Mouse (Mus musculus): ENCODE measurements around the gene Klhl33. TPM values are rescaled to one million over a fixed set of nuclear protein-coding genes. Genes with fewer than 3 reads are reported as not detected.

Klhl33 gene
- under 1 TPM; 0.02 to 0.21 TPM for polyA plus RNA-seq (2017; shearing (Covaris generic))

GRCm38 (mm10) chr14:50897374-50897765, at the start of gene Klhl33:
Gene Klhl33, minus strand, starts transcription at chr14:50897507.

GRCm38 (mm10) chr14:50943932-50944667, 46.8 kb upstream of the Klhl33 start, which contains the start of gene Gm49342:
Gene Gm49342, plus strand, starts transcription at chr14:50944517.

DNA sequence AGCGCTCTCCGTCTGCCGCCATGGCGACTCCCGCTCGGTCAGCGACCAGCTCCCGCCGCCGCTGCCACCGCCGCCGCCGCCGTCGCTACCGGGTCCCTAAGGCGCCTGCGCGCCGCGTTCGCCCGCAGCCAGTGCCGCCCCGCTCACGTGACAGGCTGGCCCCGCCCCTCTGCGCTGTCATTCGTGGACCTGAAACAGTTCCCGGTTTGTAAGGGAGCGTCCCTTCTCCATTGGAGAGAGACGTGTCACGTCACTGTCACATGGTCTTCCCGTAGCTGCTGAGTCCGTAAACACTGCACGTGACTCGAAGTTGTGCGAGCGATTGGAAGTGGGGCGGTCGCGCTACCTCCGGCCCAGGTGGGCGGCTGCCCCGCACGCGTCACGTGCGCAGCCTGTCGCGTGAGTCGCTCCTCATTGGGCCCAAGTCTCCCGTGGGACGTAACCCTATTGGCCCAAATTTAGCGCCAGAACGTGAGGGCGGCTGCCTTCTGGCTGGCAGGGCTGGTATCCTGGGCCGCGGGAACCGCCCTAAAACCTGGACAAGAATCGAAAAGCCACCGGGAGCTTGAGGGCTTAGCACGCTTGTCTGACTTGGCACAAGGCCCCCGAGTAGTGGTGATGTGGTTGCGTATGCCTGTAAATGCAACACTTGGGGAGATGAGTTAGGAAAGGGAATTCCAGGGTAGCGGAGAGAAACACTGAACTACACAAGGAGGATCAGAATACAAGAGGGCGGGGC, 33.6 kb upstream of the Klhl33 start, which contains the start of the genes Pip4p1 and Pnp:
TSS of gene Pip4p1 (minus strand) at position 103 of the 739 bp plus-strand sequence.
TSS of gene Pnp (plus strand) at position 329 of the 739 bp plus-strand sequence.

DNA sequence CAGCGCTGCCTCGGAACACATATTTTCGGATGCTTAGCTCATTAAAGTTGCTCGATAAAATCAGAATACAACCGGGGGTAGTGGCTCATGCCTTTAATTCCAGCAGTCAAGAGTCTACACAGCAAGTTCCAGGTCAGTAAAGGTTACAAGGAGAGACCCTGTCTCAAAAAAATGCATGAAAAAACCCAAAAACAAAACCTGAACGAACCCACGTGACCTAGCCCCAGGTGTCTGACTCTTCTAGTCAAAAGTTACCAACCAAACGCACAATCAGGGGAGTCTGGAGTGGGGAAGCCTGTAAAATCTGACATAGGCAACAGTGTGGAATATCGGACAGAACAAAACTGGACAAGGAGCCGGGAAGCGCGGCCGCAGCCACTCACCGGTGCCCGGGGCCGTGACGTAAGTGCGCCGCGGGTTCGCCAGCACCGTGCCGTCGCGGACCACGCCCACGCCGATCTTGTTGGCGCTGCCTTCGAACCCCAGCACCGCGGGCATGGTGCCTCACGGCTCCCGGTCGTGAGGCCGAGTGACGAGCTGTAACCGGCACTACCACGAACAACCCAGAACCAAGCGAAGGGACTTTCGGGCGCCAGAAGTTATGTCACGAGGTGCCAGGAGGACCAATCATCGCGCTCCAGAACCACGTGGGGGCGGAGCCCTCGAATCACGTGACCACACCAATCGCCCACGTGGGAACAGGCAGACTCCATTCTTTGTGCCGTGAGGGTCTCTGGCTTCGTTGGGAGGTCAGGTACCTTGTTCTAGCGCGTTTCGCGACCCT, 27.2 kb upstream of the Klhl33 start, which contains the start of the genes Osgep and Apex1:
TSS of gene Osgep (minus strand) at position 613 of the 784 bp plus-strand sequence.
TSS of gene Apex1 (plus strand) at position 688 of the 784 bp plus-strand sequence.

GRCm38 (mm10) chr14:50869889-50870804, 27.2 kb downstream of the Klhl33 start, which contains the start of gene Tep1:
Gene Tep1, minus strand, starts transcription at chr14:50870560.

Other genes with a start within 250 kb of the Klhl33 start
- gene Olfr747, start 204.3 kb downstream of the Klhl33 start, polyA plus RNA-seq (2017; shearing (Covaris generic)) = not detected
- under 1 TPM in 1 of 2 experiments, not detected in 1; 0.36 TPM for gene Olfr748, start 190.1 kb downstream of the Klhl33 start, polyA plus RNA-seq (2017; shearing (Covaris generic))
- gene Olfr749, start 152.4 kb downstream of the Klhl33 start, polyA plus RNA-seq (2017; shearing (Covaris generic)) = not detected
- 100 to 1,000 TPM; 103 to 104 TPM for gene Ttc5, start 112.0 kb downstream of the Klhl33 start, polyA plus RNA-seq (2017; shearing (Covaris generic))
- not detected for gene Ccnb1ip1, start 89.8 kb downstream of the Klhl33 start, polyA plus RNA-seq (2017; shearing (Covaris generic))
- gene Parp2, start 89.7 kb downstream of the Klhl33 start, polyA plus RNA-seq (2017; shearing (Covaris generic)) = 10 to 100 TPM; 59.8 to 62.3 TPM
- 10 to 100 TPM; 19.2 to 24.1 TPM for gene Tep1, start 26.9 kb downstream of the Klhl33 start, polyA plus RNA-seq (2017; shearing (Covaris generic))
- gene Osgep, start 27.4 kb upstream of the Klhl33 start, polyA plus RNA-seq (2017; shearing (Covaris generic)) = 10 to 100 TPM; 84.6 to 90.7 TPM
- gene Apex1, start 27.5 kb upstream of the Klhl33 start, polyA plus RNA-seq (2017; shearing (Covaris generic)) = 10 to 100 TPM; 41.2 to 87.4 TPM
- 10 to 100 TPM; 60.2 to 68.1 TPM for gene Pip4p1, start 33.3 kb upstream of the Klhl33 start, polyA plus RNA-seq (2017; shearing (Covaris generic))
- 10 to 100 TPM; 50.8 to 76.6 TPM for gene Pnp, start 33.6 kb upstream of the Klhl33 start, polyA plus RNA-seq (2017; shearing (Covaris generic))
- gene Gm49342, start 47.0 kb upstream of the Klhl33 start, polyA plus RNA-seq (2017; shearing (Covaris generic)) = not detected
- 1 to 10 TPM; 1.6 to 2.0 TPM for gene Pnp2, start 58.5 kb upstream of the Klhl33 start, polyA plus RNA-seq (2017; shearing (Covaris generic))
- under 1 TPM in 1 of 2 experiments, not detected in 1; 0.19 TPM for gene Rnase10, start 110.2 kb upstream of the Klhl33 start, polyA plus RNA-seq (2017; shearing (Covaris generic))
- not detected for gene Rnase9, start 144.4 kb upstream of the Klhl33 start, polyA plus RNA-seq (2017; shearing (Covaris generic))
- not detected for gene Rnase11, start 152.7 kb upstream of the Klhl33 start, polyA plus RNA-seq (2017; shearing (Covaris generic))
- under 1 TPM in 1 of 2 experiments, not detected in 1; 0.51 TPM for gene Rnase12, start 160.2 kb upstream of the Klhl33 start, polyA plus RNA-seq (2017; shearing (Covaris generic))
- gene Olfr750, start 176.9 kb upstream of the Klhl33 start, polyA plus RNA-seq (2017; shearing (Covaris generic)) = under 1 TPM in 1 of 2 experiments, not detected in 1; 0.44 TPM
- gene Rnase4, start 193.6 kb upstream of the Klhl33 start, polyA plus RNA-seq (2017; shearing (Covaris generic)) = 10 to 100 TPM in 1 of 2 experiments, 1 to 10 TPM in 1; 9.8 to 25.8 TPM
- gene Ang, start 193.6 kb upstream of the Klhl33 start, polyA plus RNA-seq (2017; shearing (Covaris generic)) = 1 to 10 TPM in 1 of 2 experiments, under 1 TPM in 1; 0.49 to 8.6 TPM
- gene Eddm3b, start 216.9 kb upstream of the Klhl33 start, polyA plus RNA-seq (2017; shearing (Covaris generic)) = not detected
- 1 to 10 TPM; 1.3 to 2.7 TPM for gene Rnase6, start 226.4 kb upstream of the Klhl33 start, polyA plus RNA-seq (2017; shearing (Covaris generic))
- under 1 TPM in 1 of 2 experiments, not detected in 1; 0.47 TPM for gene Rnase1, start 249.3 kb upstream of the Klhl33 start, polyA plus RNA-seq (2017; shearing (Covaris generic))

Data from activated CD4-positive, CD25-positive, alpha-beta regulatory T cell (primary cell).